Mouse (Mus musculus): ENCODE measurements around the gene Fxr1. TPM values are rescaled to one million over a fixed set of nuclear protein-coding genes. Genes with fewer than 3 reads are reported as not detected.

The Fxr1 gene
- total RNA-seq, 1 experiment = 210 TPM

- Histone ChIP-seq H3K9ac (ENCODE audit: insufficient read depth, low read depth, low read length, poor library complexity, severe bottlenecking) (no peak overlapping the region), H3K4me1 (ENCODE audit: control insufficient read depth in 2 of 2, insufficient read depth in 2 of 2, low read length in 2 of 2, poor library complexity in 1 of 2) (peaks cover 21 to 28% of the 10 kb centered on the region in 2 experiments), H3K4me3 (ENCODE audit: insufficient read depth in 1 of 2, low read depth in 1 of 2, low read length in 2 of 2, poor library complexity in 1 of 2, severe bottlenecking in 1 of 2) (no peak overlapping the region), H3K36me3 (ENCODE audit: control insufficient read depth, insufficient read depth, low read length, poor library complexity, severe bottlenecking) (no peaks in the 10 kb centered on the region), H3K9me3 (ENCODE audit: control insufficient read depth, insufficient read depth, low read depth, low read length) (no peaks in the 10 kb centered on the region), H3K27ac (ENCODE audit: insufficient read depth, low read depth, low read length, poor library complexity, severe bottlenecking) (no peak overlapping the region)
- in situ Hi-C loops (cut with MboI; ENCODE audit: low sequenced_read_pairs in 2 of 2, unreplicated experiment in 2 of 2) = no loop called here
- no peak for DNase-seq (ENCODE audit: low read depth, low spot score)
- TF ChIP-seq HCFC1 (IDR thresholded peaks at IDR 0.05; ENCODE audit: borderline replicate concordance, insufficient read depth, low read length) (no peak), ZC3H11A (IDR thresholded peaks at IDR 0.05; ENCODE audit: borderline replicate concordance, low read depth, low read length) (no peak), ZNF384 (IDR thresholded peaks at IDR 0.05; ENCODE audit: low read depth, low read length) (no peak), MAFK (IDR thresholded peaks at IDR 0.05; ENCODE audit: insufficient read depth, low read depth, low read length) (no peak), CHD2 (IDR thresholded peaks at IDR 0.05; ENCODE audit: low read depth, low read length) (no peak)
Observed at GRCm38 (mm10) chr3:34003860-34004259, 15.9 kb upstream of the Fxr1 start.

GRCm38 (mm10) chr3:34006301-34006700 is 13.4 kb upstream of the Fxr1 start:
- H3K27ac ChIP-seq (ENCODE audit: insufficient read depth, low read depth, low read length, poor library complexity, severe bottlenecking) = no peak overlapping the region
- no peak overlapping the region for H3K4me3 ChIP-seq (ENCODE audit: insufficient read depth in 1 of 2, low read depth in 1 of 2, low read length in 2 of 2, poor library complexity in 1 of 2, severe bottlenecking in 1 of 2)
- DNase-seq (ENCODE audit: low read depth, low spot score) = no peak
- no peak overlapping the region for H3K9ac ChIP-seq (ENCODE audit: insufficient read depth, low read depth, low read length, poor library complexity, severe bottlenecking)
- no peaks in the 10 kb centered on the region for H3K9me3 ChIP-seq (ENCODE audit: control insufficient read depth, insufficient read depth, low read depth, low read length)
- no peaks in the 10 kb centered on the region for H3K36me3 ChIP-seq (ENCODE audit: control insufficient read depth, insufficient read depth, low read length, poor library complexity, severe bottlenecking)
- in situ Hi-C loops (cut with MboI; ENCODE audit: low sequenced_read_pairs in 2 of 2, unreplicated experiment in 2 of 2) = no loop called here
- H3K4me1 ChIP-seq (ENCODE audit: control insufficient read depth in 2 of 2, insufficient read depth in 2 of 2, low read length in 2 of 2, poor library complexity in 1 of 2) = peaks cover 21 to 25% of the 10 kb centered on the region in 2 experiments
- TF ChIP-seq ZC3H11A (IDR thresholded peaks at IDR 0.05; ENCODE audit: borderline replicate concordance, low read depth, low read length) = no peak
- no peak for TF ChIP-seq MAFK (IDR thresholded peaks at IDR 0.05; ENCODE audit: insufficient read depth, low read depth, low read length)
- TF ChIP-seq CHD2 (IDR thresholded peaks at IDR 0.05; ENCODE audit: low read depth, low read length) = no peak

- DNase-seq (ENCODE audit: low read depth, low spot score) = no peak
- in situ Hi-C loops (cut with MboI; ENCODE audit: low sequenced_read_pairs in 2 of 2, unreplicated experiment in 2 of 2) = no loop called here
- H3K4me1 ChIP-seq (ENCODE audit: control insufficient read depth in 2 of 2, insufficient read depth in 2 of 2, low read length in 2 of 2, poor library complexity in 1 of 2) = peaks cover 21 to 25% of the 10 kb centered on the region in 2 experiments
- TF ChIP-seq ZNF384 (IDR thresholded peaks at IDR 0.05; ENCODE audit: low read depth, low read length) = 0 out of 2 replicates have a peak, but pooled peaks have one; percentile 13
- TF ChIP-seq ZC3H11A (IDR thresholded peaks at IDR 0.05; ENCODE audit: borderline replicate concordance, low read depth, low read length) = no peak
- 0 out of 2 replicates have a peak, but pooled peaks have one; percentile 27 for TF ChIP-seq MAFK (IDR thresholded peaks at IDR 0.05; ENCODE audit: insufficient read depth, low read depth, low read length)
- H3K36me3 ChIP-seq (ENCODE audit: control insufficient read depth, insufficient read depth, low read length, poor library complexity, severe bottlenecking) = no peaks in the 10 kb centered on the region
- no peaks in the 10 kb centered on the region for H3K9me3 ChIP-seq (ENCODE audit: control insufficient read depth, insufficient read depth, low read depth, low read length)
- peak overlapping the region; percentile 48; the same call in 1 of the 2 replicates for H3K27ac ChIP-seq (ENCODE audit: insufficient read depth, low read depth, low read length, poor library complexity, severe bottlenecking)
- no peak overlapping the region for H3K4me3 ChIP-seq (ENCODE audit: insufficient read depth in 1 of 2, low read depth in 1 of 2, low read length in 2 of 2, poor library complexity in 1 of 2, severe bottlenecking in 1 of 2)
- H3K9ac ChIP-seq (ENCODE audit: insufficient read depth, low read depth, low read length, poor library complexity, severe bottlenecking) = no peak overlapping the region
Observed at GRCm38 (mm10) chr3:34006824-34007223, 12.9 kb upstream of the Fxr1 start.

GRCm38 (mm10) chr3:34007611-34008010 is 12.1 kb upstream of the Fxr1 start:
- TF ChIP-seq HCFC1 (IDR thresholded peaks at IDR 0.05; ENCODE audit: borderline replicate concordance, insufficient read depth, low read length) (no peak), ZNF384 (IDR thresholded peaks at IDR 0.05; ENCODE audit: low read depth, low read length) (no peak), ZC3H11A (IDR thresholded peaks at IDR 0.05; ENCODE audit: borderline replicate concordance, low read depth, low read length) (no peak), CHD2 (IDR thresholded peaks at IDR 0.05; ENCODE audit: low read depth, low read length) (no peak), MAFK (IDR thresholded peaks at IDR 0.05; ENCODE audit: insufficient read depth, low read depth, low read length) (no peak)
- H3K36me3 ChIP-seq (ENCODE audit: control insufficient read depth, insufficient read depth, low read length, poor library complexity, severe bottlenecking) = no peaks in the 10 kb centered on the region
- H3K4me1 ChIP-seq (ENCODE audit: control insufficient read depth in 2 of 2, insufficient read depth in 2 of 2, low read length in 2 of 2, poor library complexity in 1 of 2) = peaks cover 21 to 25% of the 10 kb centered on the region in 2 experiments
- peak overlapping the region; percentile 68 for H3K27ac ChIP-seq (ENCODE audit: insufficient read depth, low read depth, low read length, poor library complexity, severe bottlenecking)
- no peaks in the 10 kb centered on the region for H3K9me3 ChIP-seq (ENCODE audit: control insufficient read depth, insufficient read depth, low read depth, low read length)
- in situ Hi-C loops (cut with MboI; ENCODE audit: low sequenced_read_pairs in 2 of 2, unreplicated experiment in 2 of 2) = no loop called here
- H3K4me3 ChIP-seq (ENCODE audit: insufficient read depth in 1 of 2, low read depth in 1 of 2, low read length in 2 of 2, poor library complexity in 1 of 2, severe bottlenecking in 1 of 2) = 0 out of 4 replicates have a peak overlapping the region, but pooled peaks of 1 of the 2 experiments have one; percentile 5
- peak; percentile 59 for DNase-seq (ENCODE audit: low read depth, low spot score)
- H3K9ac ChIP-seq (ENCODE audit: insufficient read depth, low read depth, low read length, poor library complexity, severe bottlenecking) = no peak overlapping the region

- TF ChIP-seq CHD2 (IDR thresholded peaks at IDR 0.05; ENCODE audit: low read depth, low read length) (peak; percentile 56; the same call in 1 of the 2 replicates), MAFK (IDR thresholded peaks at IDR 0.05; ENCODE audit: insufficient read depth, low read depth, low read length) (no peak)
- Histone ChIP-seq H3K4me1 (ENCODE audit: control insufficient read depth in 2 of 2, insufficient read depth in 2 of 2, low read length in 2 of 2, poor library complexity in 1 of 2) (peaks cover 21 to 22% of the 10 kb centered on the region in 2 experiments), H3K9ac (ENCODE audit: insufficient read depth, low read depth, low read length, poor library complexity, severe bottlenecking) (no peak overlapping the region), H3K27ac (ENCODE audit: insufficient read depth, low read depth, low read length, poor library complexity, severe bottlenecking) (peak overlapping the region; percentile 88), H3K36me3 (ENCODE audit: control insufficient read depth, insufficient read depth, low read length, poor library complexity, severe bottlenecking) (no peaks in the 10 kb centered on the region), H3K9me3 (ENCODE audit: control insufficient read depth, insufficient read depth, low read depth, low read length) (no peaks in the 10 kb centered on the region), H3K4me3 (ENCODE audit: insufficient read depth in 1 of 2, low read depth in 1 of 2, low read length in 2 of 2, poor library complexity in 1 of 2, severe bottlenecking in 1 of 2) (0 out of 4 replicates have a peak overlapping the region, but pooled peaks of 1 of the 2 experiments have one; percentile 5)
- in situ Hi-C loops (cut with MboI; ENCODE audit: low sequenced_read_pairs in 2 of 2, unreplicated experiment in 2 of 2) = no loop called here
- DNase-seq (ENCODE audit: low read depth, low spot score) = no peak
Observed at GRCm38 (mm10) chr3:34008191-34008590, 11.6 kb upstream of the Fxr1 start.

Data from ES-E14 (cell line).